ENCODE assay signal across 9 mouse cellular contexts in the genomic region with DNA sequence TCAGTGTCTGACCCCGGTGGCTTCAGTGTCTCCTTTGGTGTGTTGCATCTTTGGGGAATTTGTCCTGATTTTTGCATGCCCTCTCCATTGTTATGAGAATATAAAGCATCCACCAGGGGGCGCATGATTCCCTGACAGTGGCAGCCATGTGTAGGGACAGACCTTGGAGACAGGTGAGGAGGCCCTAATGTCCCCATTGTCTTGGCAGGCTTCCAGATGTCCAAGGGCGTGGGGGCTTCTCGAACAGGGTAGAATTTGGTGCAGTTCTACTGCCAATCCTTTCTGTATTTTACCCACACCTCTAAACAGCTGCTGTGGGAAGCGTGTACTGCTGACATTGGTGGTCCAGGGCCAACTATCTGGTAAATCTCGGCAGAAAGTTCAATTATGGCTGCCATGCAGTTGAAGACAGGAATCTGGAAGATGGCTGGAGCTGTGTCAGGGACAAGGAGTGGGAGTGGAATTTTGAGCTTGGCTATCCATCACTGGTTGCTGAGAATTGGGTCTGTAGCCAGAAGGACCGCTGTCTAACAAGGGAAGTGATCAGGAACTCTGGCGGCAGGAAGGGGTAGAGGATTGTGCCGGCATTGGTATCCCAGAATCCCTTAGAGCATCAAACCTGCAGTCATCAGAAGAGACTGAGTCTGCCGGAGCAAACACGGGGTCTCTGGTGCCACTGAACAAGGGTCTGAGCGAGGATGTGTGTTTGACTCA. TPM values are rescaled to one million over a fixed set of nuclear protein-coding genes. Genes with fewer than 3 reads are reported as not detected.
DNase-seq lines count a peak whose midpoint lies in the region; ATAC-seq and TF ChIP-seq lines count a peak whose summit lies in the region.
"Had no signal": no experiment of that assay in that cellular context is flagged by ENCODE, and none has a peak within 500 bp of the region (broad histone marks: within the 10 kb centered on the region; RNA-seq: fewer than 3 reads in every experiment).

No protein-coding gene starts in this region.

- H3K4me2 ChIP-seq in forebrain, embryonic 14.5 days (ENCODE audit: low read length) = no peak overlapping the region
- H3K4me2 ChIP-seq in limb, embryonic 13.5 days (replicated peaks) = no peak overlapping the region

- H3K4me1 ChIP-seq in forebrain, embryonic 14.5 days (ENCODE audit: control insufficient read depth, insufficient read depth, low read length) = peaks cover 10% of the 10 kb centered on the region
- H3K4me1 ChIP-seq in kidney, adult 2 months (ENCODE audit: control insufficient read depth, insufficient read depth, low read length) = no peaks in the 10 kb centered on the region
- peaks cover 33% of the 10 kb centered on the region for H3K4me1 ChIP-seq in limb, embryonic 13.5 days

- no peak overlapping the region for H3K9ac ChIP-seq in forebrain, embryonic 14.5 days (ENCODE audit: low read length)
- no peak overlapping the region for H3K9ac ChIP-seq in limb, embryonic 13.5 days

- DNase-seq in right cerebral cortex, adult 18-20 months = peak; percentile 32
- no peak for DNase-seq in right cerebral cortex, postnatal 25 days
- peak; percentile 42 for DNase-seq in c-Kit-negative CD71-positive TER-119-positive erythroid progenitor cells, embryonic 14.5 days (ENCODE audit: low read depth, low spot score)
- DNase-seq in forebrain, embryonic 14.5 days (ENCODE audit: low spot score) = peak; percentile 74
- DNase-seq in kidney, adult 2 months = peak; percentile 67
- peak; percentile 83 for DNase-seq in retina, postnatal 1 day
- DNase-seq in urinary bladder, postnatal 36 days (ENCODE audit: low spot score in 2 of 2) = peak; percentile 22 to 33

- peak; percentile 40; the same call in 1 of the 2 replicates for ATAC-seq in forebrain, embryonic 14.5 days
- peak; percentile 33; the same call in 1 of the 2 replicates for ATAC-seq in limb, embryonic 13.5 days (ENCODE audit: low FRiP score, low read depth)

- peak; percentile 72 for TF ChIP-seq CTCF in kidney, adult 2 months (conservative IDR thresholded peaks at IDR 0.05; ENCODE audit: insufficient read depth, insufficient read length, low read depth, low read length)

- H3K9me3 ChIP-seq in forebrain, embryonic 14.5 days (replicated peaks; ENCODE audit: control insufficient read depth, low read length) = no peaks in the 10 kb centered on the region
- no peaks in the 10 kb centered on the region for H3K9me3 ChIP-seq in limb, embryonic 13.5 days

- H3K4me3 ChIP-seq in forebrain, embryonic 14.5 days (ENCODE audit: low read depth, low read length) = no peak overlapping the region
- no peak overlapping the region for H3K4me3 ChIP-seq in kidney, adult 2 months (ENCODE audit: insufficient read depth, low read depth, low read length)
- H3K4me3 ChIP-seq in limb, embryonic 13.5 days = no peak overlapping the region

- no peaks in the 10 kb centered on the region for H3K36me3 ChIP-seq in forebrain, embryonic 14.5 days (ENCODE audit: control insufficient read depth, insufficient read depth, low read length)
- no peaks in the 10 kb centered on the region for H3K36me3 ChIP-seq in kidney, adult 2 months (ENCODE audit: control insufficient read depth, insufficient read depth, low read length)
- no peaks in the 10 kb centered on the region for H3K36me3 ChIP-seq in limb, embryonic 13.5 days

- TF ChIP-seq POLR2A in kidney, adult 2 months (IDR thresholded peaks at IDR 0.05; ENCODE audit: low read depth, low read length) = no peak

- no peaks in the 10 kb centered on the region; the same call in 1 of the 2 replicates for H3K27me3 ChIP-seq in forebrain, embryonic 14.5 days (replicated peaks; ENCODE audit: control insufficient read depth, insufficient read depth, low read length)
- no peaks in the 10 kb centered on the region for H3K27me3 ChIP-seq in kidney, adult 2 months (replicated peaks; ENCODE audit: control insufficient read depth, insufficient read depth, low read length)
- H3K27me3 ChIP-seq in limb, embryonic 13.5 days = peaks cover 54% of the 10 kb centered on the region

- 67% methylated on average over 12 of the region's 12 CpGs for WGBS in forebrain, embryonic 14.5 days
- 59% methylated on average over 12 of the region's 12 CpGs for WGBS in kidney, adult 2 months
- 66% methylated on average over 12 of the region's 12 CpGs for WGBS in limb, embryonic 13.5 days

- H3K27ac ChIP-seq in forebrain, embryonic 14.5 days (ENCODE audit: low read depth, low read length) = no peak overlapping the region
- H3K27ac ChIP-seq in kidney, adult 2 months (ENCODE audit: insufficient read depth, low read depth, low read length) = no peak overlapping the region
- no peak overlapping the region for H3K27ac ChIP-seq in limb, embryonic 13.5 days

RNA-seq across cellular contexts. Expression of a gene that starts 29.8 kb away (rescaled TPM):
- not detected in 2 replicates for polyA plus RNA-seq in forebrain, embryonic 14.5 days (2014; fragmentation: Nextera tagmentation; extraction: Ambion mirVana)
- polyA plus RNA-seq in kidney, adult 2 months (2012; rRNA removed) = 0.24 and 0.38 TPM in 2 replicates
- 0.24 TPM in 1 of 2 replicates, not detected in the other for polyA plus RNA-seq in limb, embryonic 13.5 days (2015; fragmentation: Nextera tagmentation; extraction: Ambion mirVana)
- polyA plus RNA-seq: heart, embryonic 14.5 days had no signal

RNA-seq across cellular contexts. Expression of a gene that starts 46.3 kb away (rescaled TPM):
- 0.12 and 0.29 TPM in 2 replicates for polyA plus RNA-seq in forebrain, embryonic 14.5 days (2014; fragmentation: Nextera tagmentation; extraction: Ambion mirVana)
- polyA plus RNA-seq in kidney, adult 2 months (2012; rRNA removed) = 8.1 and 9.9 TPM in 2 replicates
- polyA plus RNA-seq in limb, embryonic 13.5 days (2015; fragmentation: Nextera tagmentation; extraction: Ambion mirVana) = 1.4 and 2.2 TPM in 2 replicates
